8 mouse cellular contexts compared by ENCODE assay signal in genomic region chr12:65075733-65076310, GRCm38 (mm10). TPM values are rescaled to one million over a fixed set of nuclear protein-coding genes. Genes with fewer than 3 reads are reported as not detected.
DNase-seq lines count a peak whose midpoint lies in the region; ATAC-seq lines count a peak whose summit lies in the region.

No protein-coding gene starts in this region.

- no peaks in the 10 kb centered on the region for H3K9me3 ChIP-seq in hindbrain, embryonic 10.5 days

- no peaks in the 10 kb centered on the region for H3K27me3 ChIP-seq in hindbrain, embryonic 10.5 days (ENCODE audit: insufficient read depth, poor library complexity, severe bottlenecking)

- H3K4me1 ChIP-seq in hindbrain, embryonic 10.5 days (replicated peaks), result peaks cover 36% of the 10 kb centered on the region

- H3K36me3 ChIP-seq in hindbrain, embryonic 10.5 days, result peaks cover 33% of the 10 kb centered on the region

- ATAC-seq in frontal cortex, adult (ENCODE audit: low TSS enrichment), result peak; percentile 29
- ATAC-seq in megakaryocyte-erythroid progenitor cell, adult 5-6 weeks (replicated peaks; ENCODE audit: low FRiP score, low TSS enrichment, poor library complexity, severe bottlenecking), result 0 out of 2 replicates have a peak, but pooled peaks have one; percentile 3

- WGBS in hindbrain, embryonic 10.5 days, result under 1% methylated on average over 41 of the region's 41 CpGs

- H3K4me3 ChIP-seq in hindbrain, embryonic 10.5 days, result peak overlapping the region; percentile 93

- no peak for DNase-seq in frontal cortex, postnatal 36 days (ENCODE audit: low spot score in 2 of 2)
- peak; percentile 26 to 33 for DNase-seq in right cerebral cortex, adult 2 months (ENCODE audit: low spot score in 2 of 2)
- no peak for DNase-seq in right cerebral cortex, adult 18-20 months
- DNase-seq in hindbrain, embryonic 10.5 days (ENCODE audit: low spot score), result no peak
- no peak for DNase-seq in thymus, postnatal 0 days (ENCODE audit: low spot score)
- DNase-seq in right cerebral cortex, postnatal 36 days (ENCODE audit: low spot score in 2 of 2), result no peak

- H3K27ac ChIP-seq in hindbrain, embryonic 10.5 days, result peak overlapping the region; percentile 94

RNA-seq across cellular contexts. Expression of gene Fancm, which starts 0.4 kb away (rescaled TPM):
- polyA plus RNA-seq in hindbrain, embryonic 10.5 days (2016; fragmentation: Nextera tagmentation; extraction: Ambion mirVana), result 9.3 and 11.0 TPM in 2 replicates
- 24.0 and 32.7 TPM in 2 replicates for total RNA-seq in megakaryocyte-erythroid progenitor cell, adult 5-6 weeks (2014; fragmentation: Nextera tagmentation)
- 31.4 and 66.6 TPM in 2 replicates for total RNA-seq in megakaryocyte-erythroid progenitor cell, adult 5-6 weeks (2017)
- 8.0 and 9.1 TPM in 2 replicates for polyA plus RNA-seq in thymus, postnatal 0 days (2015; fragmentation: Nextera tagmentation; extraction: Ambion mirVana)

RNA-seq across cellular contexts. Expression of gene Fkbp3, which starts 2.0 kb away (rescaled TPM):
- 636 and 712 TPM in 2 replicates for polyA plus RNA-seq in hindbrain, embryonic 10.5 days (2016; fragmentation: Nextera tagmentation; extraction: Ambion mirVana)
- 165 and 170 TPM in 2 replicates for total RNA-seq in megakaryocyte-erythroid progenitor cell, adult 5-6 weeks (2014; fragmentation: Nextera tagmentation)
- total RNA-seq in megakaryocyte-erythroid progenitor cell, adult 5-6 weeks (2017), result 256 and 286 TPM in 2 replicates
- polyA plus RNA-seq in thymus, postnatal 0 days (2015; fragmentation: Nextera tagmentation; extraction: Ambion mirVana), result 332 and 346 TPM in 2 replicates

RNA-seq across cellular contexts. Expression of gene Prpf39, which starts 39.7 kb away (rescaled TPM):
- 40.2 and 56.0 TPM in 2 replicates for polyA plus RNA-seq in hindbrain, embryonic 10.5 days (2016; fragmentation: Nextera tagmentation; extraction: Ambion mirVana)
- total RNA-seq in megakaryocyte-erythroid progenitor cell, adult 5-6 weeks (2014; fragmentation: Nextera tagmentation), result 69.3 and 74.3 TPM in 2 replicates
- total RNA-seq in megakaryocyte-erythroid progenitor cell, adult 5-6 weeks (2017), result 85.1 and 98.6 TPM in 2 replicates
- polyA plus RNA-seq in thymus, postnatal 0 days (2015; fragmentation: Nextera tagmentation; extraction: Ambion mirVana), result 45.2 and 49.2 TPM in 2 replicates

Comparison
In these comparisons a context has a peak if more than half of its experiments do, and no peak if none do; other contexts are left out.
1. DNase-seq: peak in right cerebral cortex, adult 2 months (2 of 2); none in frontal cortex, postnatal 36 days (0 of 2), right cerebral cortex, adult 18-20 months (single experiment), hindbrain, embryonic 10.5 days (single experiment), thymus, postnatal 0 days (single experiment) and right cerebral cortex, postnatal 36 days (0 of 2).